Mouse (Mus musculus): Measurements from ENCODE around the gene Hsp90ab1.

Gene Hsp90ab1

DNA sequence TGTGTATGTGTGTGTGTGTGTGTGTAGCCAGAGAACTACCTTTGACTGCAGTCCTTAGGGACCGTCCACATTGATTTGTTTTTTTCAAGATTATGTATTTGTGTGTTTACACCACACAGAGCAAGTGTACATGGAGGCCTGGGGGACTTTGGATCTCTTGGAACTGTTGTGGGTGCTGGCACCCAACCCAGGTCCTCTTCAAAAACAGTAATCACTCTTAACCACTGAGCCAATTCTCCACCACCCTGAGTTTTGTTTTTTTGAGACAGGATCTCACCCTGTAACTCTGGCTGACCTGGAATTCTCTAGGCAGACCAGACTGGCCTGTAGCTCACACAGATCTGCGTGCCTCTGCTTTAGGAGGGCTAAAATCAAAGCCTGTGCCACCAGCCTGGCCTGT is 25.3 kb upstream of the Hsp90ab1 start:
- in situ Hi-C loops (cut with MboI; ENCODE audit: low pct_unique_long_range_greater_than_20kb in 1 of 2, low sequenced_read_pairs in 2 of 2, unreplicated experiment in 1 of 2) = no loop called here

DNA sequence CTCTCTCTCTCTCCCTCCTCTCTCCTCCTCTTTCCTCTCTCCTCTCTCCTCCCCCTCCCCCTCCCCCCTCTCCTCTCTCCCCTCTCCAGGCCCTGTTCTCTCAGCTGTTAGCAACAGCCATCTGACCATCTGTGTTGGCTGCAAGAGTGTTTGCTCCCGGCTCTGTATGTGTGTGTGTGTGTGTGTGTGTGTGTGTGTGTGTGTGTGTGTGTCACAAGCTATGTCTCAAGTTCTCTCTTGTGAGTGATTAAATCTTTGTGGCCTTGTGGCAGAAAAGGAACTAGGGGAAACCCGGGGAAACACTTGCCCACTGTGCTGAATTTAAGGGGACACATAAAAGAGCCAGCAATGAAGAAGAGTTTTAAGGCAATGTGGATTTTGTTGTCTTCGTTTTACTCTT is 24.7 kb upstream of the Hsp90ab1 start:
- in situ Hi-C loops (cut with MboI; ENCODE audit: low pct_unique_long_range_greater_than_20kb in 1 of 2, low sequenced_read_pairs in 2 of 2, unreplicated experiment in 1 of 2) = no loop called here

DNA sequence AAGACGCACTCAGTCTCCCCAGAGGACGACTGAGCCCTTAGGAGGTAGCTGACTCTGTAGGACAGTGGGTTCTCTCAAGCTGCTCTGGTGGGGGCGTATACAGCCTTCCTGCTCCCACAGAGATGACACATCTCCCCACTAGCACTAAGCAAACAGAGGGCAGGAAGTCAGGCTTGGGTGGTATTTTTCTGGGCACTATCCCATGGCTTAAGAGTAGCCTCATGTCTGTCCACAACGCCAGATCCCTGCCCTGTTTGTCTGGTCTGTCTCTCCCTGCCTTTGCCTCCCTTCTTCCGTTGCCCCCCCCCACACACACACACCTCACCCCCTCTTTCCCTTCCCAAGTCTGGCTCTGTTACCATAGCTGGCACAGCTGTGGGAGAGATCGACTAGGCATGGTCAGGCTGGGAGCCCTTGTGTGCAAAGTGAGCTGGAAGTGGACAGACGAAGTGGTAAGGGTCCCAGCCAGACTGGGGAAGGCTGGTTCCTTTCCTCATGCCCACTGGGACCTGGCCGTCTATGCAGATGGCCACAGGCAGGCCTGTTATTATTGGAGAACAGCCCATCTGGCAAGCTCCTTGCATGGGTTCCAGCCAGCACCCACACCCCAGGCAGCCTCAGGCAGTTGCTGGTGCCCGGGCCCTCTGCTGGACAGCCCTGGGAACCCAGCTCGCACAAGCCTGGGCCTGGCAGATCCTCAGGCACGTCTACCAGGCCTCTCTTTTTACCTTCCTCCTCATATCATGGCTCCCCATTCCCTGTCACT is 23.7 kb upstream of the Hsp90ab1 start:
- in situ Hi-C loops (cut with MboI; ENCODE audit: low pct_unique_long_range_greater_than_20kb in 1 of 2, low sequenced_read_pairs in 2 of 2, unreplicated experiment in 1 of 2) = no loop called here

DNA sequence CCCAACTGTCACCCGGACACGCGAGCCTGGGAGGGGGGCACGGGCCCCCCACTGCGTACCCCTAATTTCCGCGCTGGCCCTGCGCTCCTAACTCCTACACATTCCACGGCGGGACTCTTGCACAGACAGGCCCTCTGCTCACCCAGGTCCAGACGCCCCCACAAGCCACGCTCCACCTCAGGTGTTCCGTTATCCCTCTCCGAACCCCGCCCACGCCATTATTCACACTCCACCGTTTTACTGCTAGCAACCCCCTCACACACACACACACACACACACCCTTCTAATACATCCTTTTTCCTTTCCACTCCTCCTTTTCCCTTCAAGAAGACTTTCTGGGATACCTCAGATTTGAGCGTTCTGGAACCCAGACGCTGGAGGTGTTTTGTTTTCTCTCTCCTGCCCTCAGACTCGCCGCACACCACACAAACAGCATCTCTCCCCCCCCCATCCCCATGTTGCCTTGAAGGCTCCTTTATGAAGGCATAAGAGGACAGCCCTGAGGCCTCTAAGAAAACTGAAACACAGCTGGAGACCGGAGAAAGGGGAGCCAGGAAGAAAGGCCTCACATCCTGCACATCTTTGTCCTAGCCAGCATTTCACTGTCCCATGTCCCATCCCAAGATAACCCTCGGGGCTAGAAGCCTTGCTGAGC is 22.8 kb upstream of the Hsp90ab1 start:
- in situ Hi-C loops (cut with MboI; ENCODE audit: low pct_unique_long_range_greater_than_20kb in 1 of 2, low sequenced_read_pairs in 2 of 2, unreplicated experiment in 1 of 2) = no loop called here

DNA sequence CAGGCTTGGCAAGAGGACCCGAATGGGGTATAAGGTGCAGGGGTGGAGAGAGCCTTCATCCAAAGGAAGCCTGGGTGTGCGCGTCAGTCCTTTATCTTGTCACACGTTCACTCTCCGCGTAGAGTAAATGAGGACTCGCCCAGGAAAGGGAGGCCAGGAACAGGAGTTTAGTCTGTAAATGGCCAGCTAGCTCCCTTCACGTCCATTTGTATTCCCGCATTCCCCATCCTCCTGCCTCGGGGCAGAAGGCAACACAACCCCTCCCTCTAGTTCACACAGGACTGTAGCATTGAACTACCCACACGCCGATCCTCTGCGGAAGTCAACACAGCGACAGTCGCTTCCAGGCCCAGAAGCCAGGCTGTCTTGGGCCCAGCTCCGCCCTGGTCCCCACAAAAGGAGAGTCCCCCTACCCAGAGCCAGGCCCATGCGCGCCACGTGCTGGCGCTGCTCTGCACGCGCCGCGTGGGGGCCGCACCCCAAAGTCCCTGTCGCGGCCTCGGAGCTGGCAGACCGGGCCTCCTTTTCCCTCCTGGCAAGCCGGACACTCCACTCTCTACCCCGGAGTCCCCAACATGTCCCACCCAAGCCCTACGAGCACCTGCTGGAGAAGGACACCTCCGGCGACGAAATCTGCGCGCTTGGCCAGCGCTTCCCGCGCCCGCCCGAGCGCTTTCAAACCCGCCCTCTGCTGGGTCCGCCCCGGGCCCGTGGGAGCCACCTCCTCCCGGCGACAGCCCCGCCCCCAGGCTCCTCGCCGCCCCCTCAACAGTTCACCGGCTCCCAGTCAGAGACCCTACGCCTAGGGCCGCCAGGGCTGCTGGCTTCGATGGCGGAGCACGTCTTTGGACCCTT is 22.0 kb upstream of the Hsp90ab1 start:
- in situ Hi-C loops (cut with MboI; ENCODE audit: low pct_unique_long_range_greater_than_20kb in 1 of 2, low sequenced_read_pairs in 2 of 2, unreplicated experiment in 1 of 2) = no loop called here

DNA sequence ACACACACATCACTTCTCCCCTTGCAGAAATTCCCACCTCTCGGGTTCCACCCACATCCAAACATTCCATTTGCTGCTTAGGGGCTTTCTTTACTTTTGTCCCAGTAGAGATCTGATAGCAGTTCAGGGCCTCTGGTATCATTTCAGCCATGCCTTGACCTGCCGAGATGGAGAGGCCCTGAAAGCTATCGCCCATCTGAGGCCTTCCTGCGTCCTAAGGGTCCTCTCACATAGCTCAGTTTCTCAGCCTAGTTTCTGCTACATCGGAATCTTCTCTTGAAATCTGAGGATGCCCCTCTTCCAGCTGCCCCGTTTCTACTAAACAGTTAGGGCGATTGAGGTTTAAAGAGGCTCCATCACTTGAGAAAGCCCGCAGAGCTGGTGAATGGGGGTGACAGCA is 21.1 kb upstream of the Hsp90ab1 start:
- in situ Hi-C loops (cut with MboI; ENCODE audit: low pct_unique_long_range_greater_than_20kb in 1 of 2, low sequenced_read_pairs in 2 of 2, unreplicated experiment in 1 of 2) = no loop called here

DNA sequence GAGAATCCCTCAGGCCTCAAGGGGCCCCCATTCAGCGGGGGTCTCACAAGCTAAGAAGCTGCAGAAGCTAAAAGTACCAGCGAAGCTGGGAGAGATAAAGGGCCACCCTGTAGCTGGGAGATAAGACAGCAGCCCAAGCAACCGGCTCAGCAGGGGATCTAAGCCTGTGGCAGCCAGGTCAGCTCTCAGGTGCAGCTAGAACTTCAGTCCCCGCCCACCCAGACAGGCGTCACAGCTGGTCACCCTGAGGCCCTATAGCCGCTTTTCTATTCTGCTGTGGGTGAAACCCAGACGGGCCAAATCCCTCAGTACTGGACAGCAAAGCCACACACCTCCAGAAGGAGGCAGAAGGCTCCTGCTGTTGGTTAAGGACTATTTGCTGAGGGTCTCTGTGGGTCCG is 20.4 kb upstream of the Hsp90ab1 start:
- in situ Hi-C loops (cut with MboI; ENCODE audit: low pct_unique_long_range_greater_than_20kb in 1 of 2, low sequenced_read_pairs in 2 of 2, unreplicated experiment in 1 of 2) = no loop called here

DNA sequence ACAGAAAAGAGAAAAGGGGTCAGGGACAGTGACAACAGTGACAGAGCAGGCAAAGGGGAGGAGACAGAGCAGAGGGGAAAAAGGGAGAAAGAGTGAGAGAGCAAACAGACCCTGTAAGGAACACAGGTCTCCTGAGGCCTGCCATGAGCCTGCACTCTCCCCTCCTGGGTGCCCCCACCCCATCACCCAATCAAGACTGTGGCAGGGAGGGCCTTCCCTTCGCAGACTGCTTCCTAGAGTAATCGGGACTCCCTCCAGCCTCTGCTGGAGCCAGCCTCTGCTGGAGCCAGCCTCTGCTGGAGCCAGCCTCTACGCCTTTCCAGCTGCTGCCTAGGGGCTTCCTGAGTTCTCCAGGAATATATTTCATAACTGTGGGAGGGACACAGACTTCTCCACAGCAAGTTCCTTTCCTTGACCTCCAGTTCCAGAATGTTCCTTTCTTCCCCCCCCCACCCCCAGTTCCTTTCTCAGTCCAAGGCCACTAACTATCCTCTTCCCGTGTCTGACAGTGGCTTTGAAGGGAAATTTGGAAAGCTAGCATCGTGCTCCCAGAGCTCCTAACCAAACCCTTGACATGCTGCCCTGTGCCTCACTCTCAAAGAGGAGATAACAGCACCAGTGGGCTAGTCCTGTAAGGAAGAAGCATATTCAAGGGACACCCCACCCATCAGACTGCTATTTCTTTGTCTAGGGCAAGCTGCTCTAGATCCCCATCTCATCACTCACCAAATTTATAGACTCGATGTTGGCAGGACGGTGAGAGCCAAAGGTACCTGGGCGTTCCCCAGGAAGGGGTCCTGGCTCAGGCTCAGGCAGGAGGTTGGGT is 19.7 kb upstream of the Hsp90ab1 start:
- in situ Hi-C loops (cut with MboI; ENCODE audit: low pct_unique_long_range_greater_than_20kb in 1 of 2, low sequenced_read_pairs in 2 of 2, unreplicated experiment in 1 of 2) = no loop called here

DNA sequence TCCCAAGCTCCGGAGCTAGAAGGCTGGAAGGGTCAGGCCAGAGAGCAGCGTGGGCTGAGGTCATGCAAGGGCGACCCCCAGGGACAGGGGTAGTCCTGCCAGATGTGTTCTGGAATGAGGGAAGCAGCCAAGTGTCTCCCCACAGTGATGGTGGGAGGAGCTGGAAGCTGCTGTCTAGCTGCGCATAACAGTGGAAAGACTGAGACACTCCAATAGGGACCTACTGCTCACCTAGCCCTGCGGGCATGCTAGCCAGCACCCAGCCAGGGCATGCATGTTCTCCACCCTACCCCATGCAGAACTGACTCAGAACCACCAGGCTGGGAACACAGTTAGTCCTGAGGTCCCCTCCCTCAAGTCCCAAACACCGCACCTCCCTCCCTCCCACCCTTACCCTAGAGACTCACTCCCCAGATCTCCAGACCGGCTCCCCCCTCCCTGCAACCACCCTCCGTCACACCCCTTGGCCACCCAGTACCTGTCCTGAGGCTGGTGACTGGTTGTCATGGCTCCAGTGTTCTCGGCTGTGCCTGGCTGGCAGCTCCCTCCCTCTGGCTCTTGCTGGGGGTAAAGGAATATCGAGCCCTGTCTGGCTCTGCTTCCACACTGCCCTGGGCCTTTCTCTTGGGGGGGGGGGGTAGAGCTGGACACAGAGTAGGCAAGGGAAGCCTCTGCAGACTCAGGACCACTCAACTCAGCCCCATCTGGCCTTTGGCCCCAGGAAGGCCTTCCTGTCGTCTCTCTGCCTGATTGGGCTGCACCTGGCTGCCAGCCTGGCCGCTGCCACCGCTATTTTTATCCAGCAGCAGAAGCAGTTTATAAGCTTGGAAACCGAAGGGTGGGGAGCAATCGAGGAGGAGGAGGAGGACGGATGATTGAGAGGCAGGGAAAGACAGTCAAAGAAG is 18.9 kb upstream of the Hsp90ab1 start:
- in situ Hi-C loops (cut with MboI; ENCODE audit: low pct_unique_long_range_greater_than_20kb in 1 of 2, low sequenced_read_pairs in 2 of 2, unreplicated experiment in 1 of 2) = no loop called here

DNA sequence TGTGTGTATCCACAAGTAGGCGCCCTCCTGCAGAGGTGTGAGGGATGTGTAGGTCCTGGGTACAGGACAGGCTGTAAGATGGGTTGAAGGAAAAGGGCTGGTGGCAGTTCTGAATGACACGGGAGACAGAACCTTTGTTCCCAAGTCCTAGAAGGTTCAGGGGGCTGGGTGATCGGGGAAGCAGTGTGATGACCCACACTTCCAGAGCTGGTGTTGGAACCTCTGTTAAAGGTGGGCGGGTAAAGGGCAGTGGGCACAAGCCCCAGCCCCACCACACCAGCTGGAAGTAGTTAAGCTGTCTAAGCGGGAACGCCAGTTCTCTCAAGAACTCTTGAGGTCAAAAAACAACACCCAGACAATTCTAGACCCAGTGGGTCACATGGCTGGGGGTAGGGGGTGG is 17.3 kb upstream of the Hsp90ab1 start:
- in situ Hi-C loops (cut with MboI; ENCODE audit: low pct_unique_long_range_greater_than_20kb in 1 of 2, low sequenced_read_pairs in 2 of 2, unreplicated experiment in 1 of 2) = no loop called here

DNA sequence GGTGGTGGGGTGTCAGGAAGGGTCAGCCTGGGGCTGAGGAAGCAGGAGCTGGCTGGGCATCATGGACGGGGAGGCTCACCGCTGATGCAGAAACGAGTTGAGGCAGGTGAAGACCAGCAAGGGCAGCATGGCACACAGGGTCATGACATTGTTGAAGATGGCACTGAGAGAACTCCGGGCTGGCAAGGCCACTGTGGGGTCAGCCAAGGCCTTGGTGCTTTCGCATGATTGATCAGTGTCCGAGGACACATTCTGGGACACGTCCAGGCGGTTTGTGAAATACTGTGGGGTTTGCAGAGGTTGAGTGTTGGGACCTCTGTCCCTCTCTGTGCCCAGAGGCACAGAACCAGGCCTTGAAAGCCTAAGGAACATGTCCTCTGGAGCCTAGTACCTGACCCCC is 16.8 kb upstream of the Hsp90ab1 start:
- in situ Hi-C loops (cut with MboI; ENCODE audit: low pct_unique_long_range_greater_than_20kb in 1 of 2, low sequenced_read_pairs in 2 of 2, unreplicated experiment in 1 of 2) = loop anchor here (5.0 kb wide), 2 partner anchors 37 to 62 kb away; no protein-coding TSS in a partner anchor

DNA sequence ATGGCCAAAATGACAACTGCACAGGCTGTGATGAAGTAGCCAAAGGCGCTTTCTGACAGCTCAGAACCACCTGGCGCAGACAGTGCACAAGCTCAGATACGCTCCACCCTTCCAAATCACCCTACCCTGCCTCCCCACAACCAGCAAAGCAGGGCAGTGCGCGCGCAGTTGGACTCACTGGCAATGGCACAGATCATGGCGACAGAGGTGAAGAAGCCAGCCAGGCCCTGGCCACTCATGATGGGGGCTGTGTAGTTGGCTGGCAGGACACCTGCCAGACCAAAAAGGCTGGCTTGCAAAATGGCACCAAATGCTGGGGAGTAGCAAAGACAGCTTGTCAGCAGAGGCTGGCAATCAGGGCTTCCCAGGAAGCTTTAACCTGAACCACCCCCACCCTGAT is 16.2 kb upstream of the Hsp90ab1 start:
- in situ Hi-C loops (cut with MboI; ENCODE audit: low pct_unique_long_range_greater_than_20kb in 1 of 2, low sequenced_read_pairs in 2 of 2, unreplicated experiment in 1 of 2) = loop anchor here (5.0 kb wide), 2 partner anchors 38 to 63 kb away; no protein-coding TSS in a partner anchor

DNA sequence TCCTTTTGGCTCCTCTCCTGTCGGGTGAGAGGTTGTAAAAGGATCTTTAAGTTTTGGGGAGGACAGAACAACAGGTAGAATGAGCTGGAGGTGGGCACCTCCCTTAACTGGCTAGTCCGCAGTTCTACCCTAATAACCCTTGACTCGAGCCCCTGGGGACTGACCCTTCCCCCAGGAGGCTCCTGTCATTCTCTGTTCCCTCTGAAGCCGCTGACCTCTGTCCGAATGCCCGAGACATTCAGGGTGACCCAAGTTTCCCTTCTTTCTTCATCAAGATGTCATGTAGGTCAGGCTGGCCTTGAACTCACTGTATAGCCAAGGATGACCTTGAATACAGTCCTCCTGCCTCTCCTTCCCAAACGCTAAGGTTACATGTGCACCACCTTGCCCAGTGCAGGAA is 15.3 kb upstream of the Hsp90ab1 start:
- in situ Hi-C loops (cut with MboI; ENCODE audit: low pct_unique_long_range_greater_than_20kb in 1 of 2, low sequenced_read_pairs in 2 of 2, unreplicated experiment in 1 of 2) = loop anchor here (5.0 kb wide), 2 partner anchors 39 to 64 kb away; no protein-coding TSS in a partner anchor

DNA sequence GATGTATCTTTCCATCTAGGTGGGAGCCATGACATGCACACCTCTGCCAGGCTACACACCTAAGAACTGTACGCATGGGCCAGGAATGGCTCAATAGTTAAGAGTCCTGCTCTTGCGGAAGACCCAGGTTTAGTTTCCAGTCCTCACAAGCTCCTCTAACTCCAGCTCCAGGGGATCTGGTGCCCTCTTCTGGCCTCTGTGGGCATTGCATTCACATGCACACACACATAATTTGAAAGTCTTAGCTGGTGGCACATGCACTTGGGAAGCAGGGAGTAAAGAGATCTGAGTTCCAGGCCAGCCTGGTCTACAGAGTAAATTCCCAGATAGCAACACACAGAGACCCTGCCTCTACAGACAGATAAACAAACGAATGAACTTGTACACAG is 13.4 kb upstream of the Hsp90ab1 start:
- in situ Hi-C loops (cut with MboI; ENCODE audit: low pct_unique_long_range_greater_than_20kb in 1 of 2, low sequenced_read_pairs in 2 of 2, unreplicated experiment in 1 of 2) = loop anchor here (5.0 kb wide), 2 partner anchors 41 to 66 kb away; no protein-coding TSS in a partner anchor

DNA sequence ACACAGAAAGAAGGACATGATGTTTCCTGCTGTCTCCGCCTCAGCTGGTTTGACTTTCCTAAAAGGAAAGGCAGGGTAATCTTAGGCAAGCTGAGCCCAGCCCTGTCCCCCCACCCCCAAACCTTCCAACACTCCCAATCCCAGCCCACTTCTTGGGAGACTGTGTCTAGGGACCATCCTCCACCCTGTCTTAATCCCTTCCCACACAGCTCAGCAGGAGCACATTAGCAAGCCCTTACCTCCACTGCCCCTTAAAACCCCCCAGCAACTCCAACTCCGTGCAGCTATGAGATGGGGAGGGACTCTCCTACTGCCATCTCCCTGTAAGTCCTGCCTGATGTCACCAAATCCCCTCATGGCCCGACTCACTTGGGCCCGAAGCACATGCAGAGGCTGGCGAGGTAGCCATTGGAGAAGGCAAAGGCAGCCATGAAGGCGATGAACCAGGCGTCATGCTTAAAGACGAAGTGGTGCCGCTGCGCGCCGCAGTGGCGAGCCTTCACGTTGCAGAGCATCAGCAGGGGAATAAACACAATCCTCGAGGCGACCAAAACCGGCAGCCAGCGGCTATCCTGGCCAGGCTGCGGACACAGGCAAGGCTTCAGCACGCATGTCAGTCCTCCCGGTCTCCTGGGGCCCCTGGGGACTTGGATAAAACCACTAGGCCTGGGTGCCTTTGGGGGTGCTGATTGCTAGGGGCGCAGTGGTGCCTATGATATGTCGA is 12.8 kb upstream of the Hsp90ab1 start:
- in situ Hi-C loops (cut with MboI; ENCODE audit: low pct_unique_long_range_greater_than_20kb in 1 of 2, low sequenced_read_pairs in 2 of 2, unreplicated experiment in 1 of 2) = loop anchor here (5.0 kb wide), 2 partner anchors 41 to 66 kb away; no protein-coding TSS in a partner anchor

DNA sequence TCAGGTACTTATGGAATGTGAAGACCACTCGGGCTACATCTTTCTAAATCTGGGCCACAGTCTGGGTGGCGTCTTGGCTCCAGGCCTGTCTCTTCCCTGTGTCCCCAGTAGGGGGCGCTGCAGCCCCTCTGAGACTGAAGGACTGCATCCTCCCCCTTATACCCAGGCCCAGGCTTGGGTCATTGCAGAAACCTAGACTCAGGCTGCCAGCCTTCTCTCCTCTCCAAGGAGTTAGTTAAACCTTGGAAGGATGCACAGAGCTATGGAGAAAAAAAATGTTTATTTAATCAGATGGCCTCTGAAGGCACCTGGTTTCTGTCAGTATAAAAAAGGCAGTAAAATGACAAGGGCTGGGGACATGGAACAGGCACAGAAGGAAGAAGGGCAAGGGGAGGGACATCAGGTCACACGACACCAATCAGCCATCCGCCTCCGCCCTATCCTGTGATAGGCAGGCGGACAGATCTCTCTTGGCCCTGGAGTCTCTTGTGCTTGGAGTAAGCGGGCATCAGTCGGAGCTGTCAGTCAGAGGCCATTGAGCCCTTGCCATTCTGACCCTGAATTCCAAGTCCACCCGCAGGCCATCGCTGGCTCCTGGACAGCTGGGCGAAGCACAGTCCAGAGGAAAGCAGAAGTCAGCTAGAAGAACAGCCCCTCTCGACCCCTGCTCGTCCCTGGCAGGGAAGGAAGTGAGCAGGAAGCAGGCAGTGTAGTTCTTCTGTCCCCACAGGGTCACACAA is 12.0 kb upstream of the Hsp90ab1 start:
- in situ Hi-C loops (cut with MboI; ENCODE audit: low pct_unique_long_range_greater_than_20kb in 1 of 2, low sequenced_read_pairs in 2 of 2, unreplicated experiment in 1 of 2) = loop anchor here (5.0 kb wide), 2 partner anchors 42 to 67 kb away; no protein-coding TSS in a partner anchor

Data from mouse embryonic stem cell (cell line).